Mouse (Mus musculus): ENCODE data around the gene Cmtr2. TPM values are rescaled to one million over a fixed set of nuclear protein-coding genes. Genes with fewer than 3 reads are reported as not detected.

Gene Cmtr2
- polyA plus RNA-seq, 1 experiment from 2014 or later = 14.6 TPM

DNA sequence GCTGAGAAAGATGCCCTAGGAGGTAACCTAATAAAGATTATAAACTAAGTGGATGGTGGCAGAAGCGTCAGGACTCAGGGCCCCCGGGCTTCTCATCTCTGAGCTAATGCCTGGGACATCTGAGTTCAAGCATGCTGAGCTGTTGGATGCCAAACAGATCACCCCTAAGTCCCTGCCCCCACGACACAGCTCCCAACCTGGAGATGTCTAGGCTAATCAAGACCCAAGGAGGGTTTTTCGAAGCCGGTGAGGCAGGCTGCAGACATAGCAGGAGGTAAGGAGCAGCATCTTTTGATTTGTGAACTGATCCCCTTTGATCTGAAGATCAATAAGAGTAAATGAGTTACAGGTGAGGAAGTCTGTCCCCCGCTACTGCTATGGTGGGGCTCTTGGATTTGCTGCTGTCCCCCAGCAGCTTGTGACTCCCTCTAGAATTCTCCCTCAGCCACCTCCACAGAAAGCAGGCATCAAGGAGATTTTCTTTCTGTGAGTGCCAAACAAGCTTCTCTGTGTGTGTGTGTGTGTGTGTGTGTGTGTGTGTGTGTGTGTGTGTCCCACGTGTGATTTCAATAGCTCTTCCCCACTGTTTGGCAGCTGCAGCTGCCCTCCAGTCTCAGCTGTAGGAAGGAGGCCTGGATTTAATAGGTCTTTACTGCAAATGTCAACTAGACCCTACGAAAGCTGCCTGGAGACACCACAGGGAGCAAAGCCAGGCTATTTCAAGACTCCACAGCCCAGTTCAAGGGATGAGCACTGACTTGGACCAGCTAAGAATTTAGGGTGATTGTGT, 26.3 kb upstream of the Cmtr2 start:
- no peaks in the 10 kb centered on the region for H3K9me3 ChIP-seq (ENCODE audit: control insufficient read depth, low read length)
- H3K36me3 ChIP-seq (ENCODE audit: control insufficient read depth, insufficient read depth) = no peaks in the 10 kb centered on the region
- no peak overlapping the region for H3K4me3 ChIP-seq (replicated peaks; ENCODE audit: low read length)
- ATAC-seq = peak; percentile 59
- H3K9ac ChIP-seq (replicated peaks; ENCODE audit: low read depth, low read length) = no peak overlapping the region
- no peaks in the 10 kb centered on the region for H3K27me3 ChIP-seq (replicated peaks; ENCODE audit: control insufficient read depth, insufficient read depth, low read length)
- peak overlapping the region; percentile 25; the same call in 1 of the 2 replicates for H3K27ac ChIP-seq (ENCODE audit: low read length)
- WGBS = 15% methylated on average over 8 of the region's 8 CpGs
- 0 out of 2 replicates have a peak, but pooled peaks cover 4% of the 10 kb centered on the region for H3K4me1 ChIP-seq (replicated peaks; ENCODE audit: control insufficient read depth, insufficient read depth, low read length)
- H3K4me2 ChIP-seq (ENCODE audit: low read length) = no peak overlapping the region

DNA sequence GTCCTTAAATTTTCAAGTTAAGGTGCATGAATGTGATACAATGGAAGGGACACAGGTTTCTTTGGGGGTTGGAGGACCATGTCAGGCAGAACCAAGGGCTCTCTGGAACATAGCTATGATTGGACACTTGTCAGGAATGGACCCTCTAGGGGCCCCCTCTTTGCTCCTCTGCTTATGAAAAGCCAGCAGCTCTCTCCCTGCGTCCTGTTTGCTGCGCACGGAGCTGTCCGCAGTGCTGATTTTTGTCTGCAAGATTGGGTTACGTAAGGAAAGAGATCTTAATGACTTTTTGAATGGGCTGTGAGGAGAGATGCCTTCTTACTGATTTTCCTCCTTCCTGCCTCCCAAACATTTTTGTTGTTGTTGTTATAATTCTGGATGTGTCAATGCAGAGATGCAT, 18.8 kb upstream of the Cmtr2 start:
- Histone ChIP-seq H3K4me2 (ENCODE audit: low read length) (no peak overlapping the region), H3K9ac (replicated peaks; ENCODE audit: low read depth, low read length) (no peak overlapping the region), H3K4me1 (replicated peaks; ENCODE audit: control insufficient read depth, insufficient read depth, low read length) (no peaks in the 10 kb centered on the region), H3K27me3 (replicated peaks; ENCODE audit: control insufficient read depth, insufficient read depth, low read length) (peaks cover 11% of the 10 kb centered on the region; the same call in 1 of the 2 replicates), H3K9me3 (ENCODE audit: control insufficient read depth, low read length) (no peaks in the 10 kb centered on the region), H3K4me3 (replicated peaks; ENCODE audit: low read length) (no peak overlapping the region), H3K36me3 (ENCODE audit: control insufficient read depth, insufficient read depth) (no peaks in the 10 kb centered on the region), H3K27ac (ENCODE audit: low read length) (no peak overlapping the region)
- 3% methylated on average over 5 of the region's 5 CpGs for WGBS
- no peak for ATAC-seq

DNA sequence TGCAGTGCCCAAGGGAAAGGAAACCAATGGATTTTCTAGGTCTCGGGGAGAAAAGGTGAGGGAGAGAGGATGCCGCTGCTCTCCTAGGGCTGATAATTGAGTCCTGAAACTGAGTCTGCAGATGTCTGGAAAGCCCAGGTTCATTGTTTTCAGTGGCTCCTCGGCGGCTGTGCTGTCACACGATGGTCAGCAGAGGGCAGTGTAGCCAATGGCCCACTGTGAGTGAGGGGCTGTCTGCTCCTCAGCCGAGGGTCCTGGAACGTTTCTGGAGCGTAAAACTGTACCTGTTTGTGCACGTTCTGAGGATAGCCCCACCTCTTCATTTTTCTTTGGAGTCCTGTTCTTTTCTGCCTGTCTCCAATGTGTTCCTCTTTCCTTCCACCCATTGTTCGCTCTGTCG, 13.7 kb upstream of the Cmtr2 start:
- no peak overlapping the region for H3K4me2 ChIP-seq (ENCODE audit: low read length)
- H3K36me3 ChIP-seq (ENCODE audit: control insufficient read depth, insufficient read depth) = no peaks in the 10 kb centered on the region
- H3K4me1 ChIP-seq (replicated peaks; ENCODE audit: control insufficient read depth, insufficient read depth, low read length) = no peaks in the 10 kb centered on the region; the same call in 1 of the 2 replicates
- no peak overlapping the region for H3K4me3 ChIP-seq (replicated peaks; ENCODE audit: low read length)
- H3K27ac ChIP-seq (ENCODE audit: low read length) = no peak overlapping the region
- WGBS = 31% methylated on average over 11 of the region's 11 CpGs
- no peaks in the 10 kb centered on the region for H3K9me3 ChIP-seq (ENCODE audit: control insufficient read depth, low read length)
- H3K9ac ChIP-seq (replicated peaks; ENCODE audit: low read depth, low read length) = no peak overlapping the region
- no peak for ATAC-seq
- H3K27me3 ChIP-seq (replicated peaks; ENCODE audit: control insufficient read depth, insufficient read depth, low read length) = peaks cover 8% of the 10 kb centered on the region; the same call in 1 of the 2 replicates

DNA sequence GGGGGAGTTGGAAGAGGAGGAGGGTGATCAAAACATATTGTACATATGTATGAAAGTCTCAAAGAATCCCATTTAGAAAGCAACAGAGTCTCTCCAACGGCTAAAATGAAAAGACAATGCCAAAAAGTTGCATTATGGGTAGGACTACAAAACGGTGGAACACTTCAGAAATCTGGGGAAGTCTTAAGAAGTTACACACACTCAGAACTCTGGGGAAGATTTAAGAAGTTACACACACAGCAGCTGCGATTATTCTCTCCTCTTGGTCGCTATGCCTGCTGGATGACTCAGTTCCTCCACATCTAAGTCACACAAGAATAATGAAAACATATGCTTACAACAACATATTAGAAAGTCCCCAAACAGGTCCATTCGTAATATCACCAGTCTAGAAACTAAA, 788 bp downstream of the Cmtr2 start:
- WGBS = 85% methylated on average over 5 of the region's 5 CpGs
- Histone ChIP-seq H3K4me3 (replicated peaks; ENCODE audit: low read length) (no peak overlapping the region), H3K27me3 (replicated peaks; ENCODE audit: control insufficient read depth, insufficient read depth, low read length) (no peaks in the 10 kb centered on the region), H3K36me3 (ENCODE audit: control insufficient read depth, insufficient read depth) (peaks cover 3% of the 10 kb centered on the region; the same call in 1 of the 2 replicates), H3K4me2 (ENCODE audit: low read length) (no peak overlapping the region), H3K9me3 (ENCODE audit: control insufficient read depth, low read length) (no peaks in the 10 kb centered on the region), H3K27ac (ENCODE audit: low read length) (no peak overlapping the region), H3K4me1 (replicated peaks; ENCODE audit: control insufficient read depth, insufficient read depth, low read length) (peaks cover 17% of the 10 kb centered on the region), H3K9ac (replicated peaks; ENCODE audit: low read depth, low read length) (no peak overlapping the region)
- no peak for ATAC-seq

- Histone ChIP-seq H3K27me3 (replicated peaks; ENCODE audit: control insufficient read depth, insufficient read depth, low read length) (no peaks in the 10 kb centered on the region), H3K4me1 (replicated peaks; ENCODE audit: control insufficient read depth, insufficient read depth, low read length) (peaks cover 17% of the 10 kb centered on the region), H3K9me3 (ENCODE audit: control insufficient read depth, low read length) (no peaks in the 10 kb centered on the region), H3K27ac (ENCODE audit: low read length) (peak overlapping the region; percentile 73), H3K4me3 (replicated peaks; ENCODE audit: low read length) (peak overlapping the region; percentile 50), H3K36me3 (ENCODE audit: control insufficient read depth, insufficient read depth) (peaks cover 8% of the 10 kb centered on the region), H3K4me2 (ENCODE audit: low read length) (peak overlapping the region; percentile 56), H3K9ac (replicated peaks; ENCODE audit: low read depth, low read length) (peak overlapping the region; percentile 28)
- WGBS = 34% methylated on average over 5 of the region's 5 CpGs
- peak; percentile 25; the same call in 1 of the 2 replicates for ATAC-seq
These were observed 1.7 kb downstream of the Cmtr2 start for GRCm38 (mm10) chr8:110217198-110217597.

DNA sequence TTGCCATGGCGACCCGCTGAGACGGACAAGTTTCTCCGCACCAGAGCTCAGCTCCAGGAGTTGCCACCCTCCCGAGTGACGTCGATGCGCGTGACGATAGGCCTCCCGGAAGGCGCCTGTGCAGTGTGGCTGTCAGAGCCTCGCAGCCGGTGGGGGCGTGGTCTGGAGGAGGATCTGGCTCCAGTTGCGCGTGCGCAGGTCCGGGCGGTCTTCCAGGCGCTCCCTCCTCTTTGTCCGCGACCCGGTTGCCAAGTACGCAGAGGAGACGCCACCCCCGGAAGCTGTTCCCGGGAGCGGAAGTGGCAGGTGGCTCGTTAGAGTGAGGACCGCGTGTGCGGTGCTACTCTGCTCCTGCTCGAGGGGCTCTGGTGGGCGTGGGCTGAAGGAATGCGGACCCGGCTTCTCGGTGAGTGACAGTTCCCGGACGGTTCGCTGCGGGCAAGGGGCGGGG, 2.2 kb downstream of the Cmtr2 start:
- peaks cover 17% of the 10 kb centered on the region for H3K4me1 ChIP-seq (replicated peaks; ENCODE audit: control insufficient read depth, insufficient read depth, low read length)
- peak; percentile 100 for ATAC-seq
- H3K9me3 ChIP-seq (ENCODE audit: control insufficient read depth, low read length) = no peaks in the 10 kb centered on the region
- H3K36me3 ChIP-seq (ENCODE audit: control insufficient read depth, insufficient read depth) = peaks cover 8% of the 10 kb centered on the region
- no peaks in the 10 kb centered on the region for H3K27me3 ChIP-seq (replicated peaks; ENCODE audit: control insufficient read depth, insufficient read depth, low read length)
- peak overlapping the region; percentile 85 for H3K4me2 ChIP-seq (ENCODE audit: low read length)
- peak overlapping the region; percentile 38 for H3K9ac ChIP-seq (replicated peaks; ENCODE audit: low read depth, low read length)
- H3K27ac ChIP-seq (ENCODE audit: low read length) = peak overlapping the region; percentile 73
- H3K4me3 ChIP-seq (replicated peaks; ENCODE audit: low read length) = peak overlapping the region; percentile 50
- WGBS = under 1% methylated on average over 43 of the region's 43 CpGs

GRCm38 (mm10) chr8:110218511-110218910, 3.0 kb downstream of the Cmtr2 start:
- Histone ChIP-seq H3K36me3 (ENCODE audit: control insufficient read depth, insufficient read depth) (peaks cover 14% of the 10 kb centered on the region), H3K4me1 (replicated peaks; ENCODE audit: control insufficient read depth, insufficient read depth, low read length) (peaks cover 17% of the 10 kb centered on the region), H3K4me3 (replicated peaks; ENCODE audit: low read length) (peak overlapping the region; percentile 50), H3K27me3 (replicated peaks; ENCODE audit: control insufficient read depth, insufficient read depth, low read length) (no peaks in the 10 kb centered on the region), H3K27ac (ENCODE audit: low read length) (no peak overlapping the region), H3K9ac (replicated peaks; ENCODE audit: low read depth, low read length) (no peak overlapping the region), H3K9me3 (ENCODE audit: control insufficient read depth, low read length) (no peaks in the 10 kb centered on the region), H3K4me2 (ENCODE audit: low read length) (peak overlapping the region; percentile 85)
- ATAC-seq = no peak
- 70% methylated on average over 5 of the region's 5 CpGs for WGBS

DNA sequence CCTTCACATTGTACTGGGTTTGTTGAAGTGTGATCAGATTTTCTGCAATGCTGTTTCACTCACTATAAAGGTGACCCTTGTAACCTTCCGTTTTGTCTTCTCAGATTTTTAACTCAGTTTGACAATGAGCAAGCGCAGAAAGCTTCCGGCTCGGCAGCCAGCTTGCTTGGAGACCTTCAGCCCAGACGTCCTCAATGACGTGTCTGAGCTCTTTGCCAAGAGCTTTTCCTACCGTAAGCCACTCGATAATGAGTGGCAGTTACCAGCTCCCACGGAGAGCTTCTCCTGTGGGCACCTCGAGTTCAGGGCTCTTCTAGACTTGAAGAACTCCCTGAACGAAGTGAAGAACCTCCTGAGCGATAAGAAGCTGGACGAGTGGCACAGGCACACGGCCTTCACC, 5.5 kb downstream of the Cmtr2 start:
- Histone ChIP-seq H3K4me1 (replicated peaks; ENCODE audit: control insufficient read depth, insufficient read depth, low read length) (peaks cover 17% of the 10 kb centered on the region), H3K9me3 (ENCODE audit: control insufficient read depth, low read length) (no peaks in the 10 kb centered on the region), H3K9ac (replicated peaks; ENCODE audit: low read depth, low read length) (no peak overlapping the region), H3K36me3 (ENCODE audit: control insufficient read depth, insufficient read depth) (peaks cover 17% of the 10 kb centered on the region), H3K4me3 (replicated peaks; ENCODE audit: low read length) (no peak overlapping the region), H3K27me3 (replicated peaks; ENCODE audit: control insufficient read depth, insufficient read depth, low read length) (no peaks in the 10 kb centered on the region), H3K27ac (ENCODE audit: low read length) (no peak overlapping the region), H3K4me2 (ENCODE audit: low read length) (no peak overlapping the region)
- WGBS = 88% methylated on average over 14 of the region's 14 CpGs
- ATAC-seq = no peak

DNA sequence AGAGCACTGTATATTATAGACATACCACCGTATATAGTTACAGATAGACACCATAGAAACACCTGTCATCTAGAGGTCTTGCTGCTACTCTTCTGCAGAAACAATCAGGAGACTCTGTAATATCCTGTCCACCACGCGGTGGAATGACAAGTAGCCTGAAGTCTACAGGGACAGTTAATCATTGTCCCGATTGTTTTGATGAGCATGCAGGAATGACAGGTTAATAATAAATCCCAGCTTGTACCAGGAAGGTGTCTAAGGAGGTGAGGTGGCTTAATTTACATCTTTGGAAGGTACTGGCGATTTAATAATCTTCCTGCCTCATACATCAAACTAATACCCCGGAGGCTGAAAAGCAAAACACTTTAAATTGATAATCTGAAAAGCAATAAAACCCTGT, 15.3 kb downstream of the Cmtr2 start:
- H3K27ac ChIP-seq (ENCODE audit: low read length) = no peak overlapping the region
- no peaks in the 10 kb centered on the region for H3K9me3 ChIP-seq (ENCODE audit: control insufficient read depth, low read length)
- no peak overlapping the region for H3K9ac ChIP-seq (replicated peaks; ENCODE audit: low read depth, low read length)
- ATAC-seq = no peak
- 87% methylated on average over 6 of the region's 6 CpGs for WGBS
- no peak overlapping the region for H3K4me3 ChIP-seq (replicated peaks; ENCODE audit: low read length)
- H3K36me3 ChIP-seq (ENCODE audit: control insufficient read depth, insufficient read depth) = no peaks in the 10 kb centered on the region
- no peak overlapping the region for H3K4me2 ChIP-seq (ENCODE audit: low read length)
- no peaks in the 10 kb centered on the region for H3K27me3 ChIP-seq (replicated peaks; ENCODE audit: control insufficient read depth, insufficient read depth, low read length)
- no peaks in the 10 kb centered on the region; the same call in 1 of the 2 replicates for H3K4me1 ChIP-seq (replicated peaks; ENCODE audit: control insufficient read depth, insufficient read depth, low read length)

Measured in forebrain, embryonic 16.5 days (tissue).